Mouse (Mus musculus) liver, embryonic 18 days (tissue): ENCODE results near the gene Mlip. TPM values are rescaled to one million over a fixed set of nuclear protein-coding genes. Genes with fewer than 3 reads are reported as not detected.

Experiments
- polyA plus RNA-seq: library from polyadenylated mRNA; depleted of rRNA; stranded (reverse); fragments of >200 nt; gene quantifications from 2 replicates; pipeline ENCODE4 v1.2.3, GENCODE M21; 2012; rRNA removed

Gene Mlip
- not detected in 2 replicates for polyA plus RNA-seq

DNA sequence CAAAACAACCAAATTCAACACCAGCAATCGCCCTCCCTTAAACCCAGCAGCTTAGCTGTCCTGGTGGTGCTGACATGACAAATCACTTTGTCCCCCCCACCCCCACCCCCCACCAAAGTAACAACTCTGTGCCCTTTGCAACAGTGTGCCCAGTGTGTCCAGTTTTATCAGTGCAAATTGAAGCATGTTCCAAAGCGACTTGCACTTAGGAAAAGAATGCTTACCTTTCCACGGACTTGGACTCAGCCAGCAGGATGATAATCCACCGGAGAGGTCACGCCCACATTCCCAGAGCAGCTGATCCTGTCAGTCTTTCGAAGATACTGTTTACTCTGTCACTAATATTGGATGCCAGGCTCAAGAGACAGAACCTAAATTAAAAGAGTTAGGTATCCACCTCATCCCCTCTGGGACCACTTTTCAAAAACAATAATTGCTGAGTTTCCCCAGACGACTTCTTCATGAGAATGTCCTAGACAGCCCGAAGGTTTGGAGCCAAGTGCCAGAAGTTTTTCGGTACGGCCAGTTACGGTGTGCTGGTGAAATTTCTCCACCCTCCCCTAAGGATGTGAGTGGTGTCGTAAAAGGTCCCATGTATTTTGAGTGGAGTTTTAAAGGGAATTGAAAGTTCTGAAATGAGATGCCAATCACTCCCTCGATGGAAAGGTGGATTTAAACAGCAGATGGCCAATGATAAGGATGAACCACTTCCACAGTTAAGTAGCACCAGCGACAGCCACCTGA, at the start of gene Mlip:
TSS of gene Mlip (minus strand) at position 538 of the 744 bp plus-strand sequence.

Other genes with a start within 250 kb of the Mlip start
- gene Lrrc1, start 191.9 kb upstream of the Mlip start, polyA plus RNA-seq: 2.2 and 2.5 TPM in 2 replicates